Mouse (Mus musculus) brain, embryonic 14.5 days (tissue): ENCODE data around the gene Ndufa8. TPM values are rescaled to one million over a fixed set of nuclear protein-coding genes. Genes with fewer than 3 reads are reported as not detected.
A peak's percentile ranks its signal among the peaks of the same experiment; 100 is the strongest.

Source experiments
- DNase-seq: peaks from one replicate; pipeline ENCODE4 v3.0.0-alpha.2; 2011; ENCODE audit warnings: low read depth
- CTCF ChIP-seq: fragments of 200-500 bp; IDR thresholded peaks from 2 replicates; pipeline ENCODE4 v1.5.1; 2012; ENCODE audit warnings: inconsistent platforms, mild to moderate bottlenecking, moderate library complexity, borderline replicate concordance; ENCODE audit not compliant: insufficient read depth, insufficient read length; ENCODE audit errors: extremely low read depth
- POLR2A ChIP-seq: fragments of 200-500 bp; IDR thresholded peaks from 2 replicates; pipeline ENCODE4 v1.6.1; 2012; ENCODE audit warnings: mild to moderate bottlenecking, inconsistent platforms, borderline replicate concordance; ENCODE audit not compliant: poor library complexity, insufficient read depth, insufficient read length, severe bottlenecking; ENCODE audit errors: extremely low read depth
- polyA plus RNA-seq: library from polyadenylated mRNA; depleted of rRNA; stranded (reverse); fragments of >200 nt; gene quantifications from 2 replicates; pipeline ENCODE4 v1.2.3, GENCODE M21; 2012

The Ndufa8 gene
- polyA plus RNA-seq, 1 experiment: 135 TPM

DNA sequence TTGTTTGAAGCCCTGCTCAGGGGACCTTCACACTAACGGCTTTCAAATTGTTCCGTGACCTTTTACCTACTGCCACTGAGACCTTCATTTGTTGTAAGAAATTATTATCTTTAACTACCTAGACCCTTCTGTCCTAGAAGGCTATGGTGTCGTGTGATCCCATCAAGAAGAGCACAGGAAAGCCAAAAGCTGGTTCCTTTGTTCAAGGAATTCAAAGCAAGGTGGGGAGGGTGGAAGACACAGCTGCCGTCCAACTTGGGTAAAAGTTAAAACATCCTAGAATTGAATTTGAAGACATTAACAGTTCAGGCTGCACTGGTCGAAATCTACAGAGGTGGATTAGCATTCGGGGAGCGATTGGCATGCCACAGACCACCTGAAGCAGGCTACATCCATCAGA, 15.2 kb downstream of the Ndufa8 start:
- TF ChIP-seq POLR2A (no peak), CTCF (no peak)
- no peak for DNase-seq

GRCm38 (mm10) chr2:36032884-36033283, 16.3 kb downstream of the Ndufa8 start:
- TF ChIP-seq CTCF (no peak), POLR2A (no peak)
- DNase-seq: no peak

GRCm38 (mm10) chr2:36023291-36023690, 25.9 kb downstream of the Ndufa8 start:
- TF ChIP-seq CTCF: no peak
- no peak for TF ChIP-seq POLR2A
- no peak for DNase-seq

- peak; percentile 93 for DNase-seq
- peak; percentile 67 for TF ChIP-seq CTCF
- TF ChIP-seq POLR2A: no peak
Measured at GRCm38 (mm10) chr2:36021385-36022159, 27.6 kb downstream of the Ndufa8 start.

DNA sequence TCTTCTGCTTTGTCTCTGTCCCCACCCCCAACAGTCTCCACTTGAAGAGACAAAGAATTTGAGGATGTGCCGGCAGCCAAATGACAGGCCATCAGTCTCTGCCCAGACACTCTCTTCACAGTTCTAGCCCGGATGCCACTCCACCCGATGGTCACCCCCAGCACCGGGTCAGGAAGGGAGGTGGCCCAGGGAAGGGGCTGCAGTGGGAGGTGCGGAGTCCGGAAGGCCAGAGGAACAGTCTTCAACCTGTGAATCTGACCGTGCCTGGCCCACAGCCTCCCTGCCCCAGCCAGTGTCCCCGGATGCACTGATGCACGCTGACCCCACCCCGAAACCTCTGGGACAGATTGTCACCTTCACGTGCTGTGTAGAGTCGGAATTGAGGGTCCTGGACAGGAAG, 36.2 kb downstream of the Ndufa8 start:
- DNase-seq: no peak

DNA sequence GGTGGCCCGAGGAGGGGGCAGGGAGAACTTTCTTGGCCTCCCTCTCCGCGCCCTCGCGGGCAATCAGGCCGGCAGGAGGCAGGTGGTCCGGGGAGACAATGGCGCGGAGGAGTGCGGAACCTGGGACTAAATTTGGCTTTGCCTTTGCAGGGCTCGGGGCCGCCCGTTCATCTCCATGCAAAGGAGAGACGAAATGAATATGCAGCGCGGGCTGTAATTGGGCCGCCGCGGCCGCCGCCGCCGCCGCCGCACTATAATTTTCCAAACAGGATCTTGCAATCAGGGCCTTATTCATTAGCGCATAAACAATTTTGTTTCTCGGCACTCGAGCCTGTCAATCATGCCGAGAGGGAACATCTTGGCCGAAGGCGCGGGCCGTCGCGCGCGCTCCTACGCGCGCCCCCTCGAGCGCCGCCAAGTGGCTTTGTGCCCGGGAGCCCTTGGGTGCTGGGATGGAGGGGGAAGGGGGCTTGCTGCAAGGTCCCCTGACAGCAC, 37.8 kb downstream of the Ndufa8 start:
- DNase-seq: peak; percentile 85
- TF ChIP-seq POLR2A (no peak), CTCF (peak; percentile 42)

More for the DNA sequence above, 36.2 kb downstream of the Ndufa8 start:
- TF ChIP-seq CTCF (no peak), POLR2A (no peak)

DNA sequence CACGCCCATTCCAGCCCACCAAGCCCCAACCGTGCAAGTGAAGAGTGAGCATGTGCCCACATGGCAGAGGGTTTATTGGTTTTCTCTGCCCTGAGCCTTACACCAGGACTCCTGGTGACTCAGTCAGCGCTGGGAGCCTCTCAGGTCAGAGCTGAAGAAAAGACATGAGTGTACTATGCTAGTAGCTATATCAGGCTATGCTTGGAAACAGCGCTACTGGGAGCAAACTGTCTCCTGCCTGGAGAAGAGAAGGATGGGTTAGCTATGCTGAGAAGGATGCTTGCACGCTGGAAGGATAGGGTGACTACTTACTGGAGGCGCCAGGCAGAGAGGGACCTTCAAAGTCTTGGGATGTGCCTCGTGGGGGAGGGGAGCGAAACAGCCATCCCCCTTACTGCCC, 38.6 kb downstream of the Ndufa8 start:
- no peak for DNase-seq
- TF ChIP-seq POLR2A (no peak), CTCF (no peak)

DNA sequence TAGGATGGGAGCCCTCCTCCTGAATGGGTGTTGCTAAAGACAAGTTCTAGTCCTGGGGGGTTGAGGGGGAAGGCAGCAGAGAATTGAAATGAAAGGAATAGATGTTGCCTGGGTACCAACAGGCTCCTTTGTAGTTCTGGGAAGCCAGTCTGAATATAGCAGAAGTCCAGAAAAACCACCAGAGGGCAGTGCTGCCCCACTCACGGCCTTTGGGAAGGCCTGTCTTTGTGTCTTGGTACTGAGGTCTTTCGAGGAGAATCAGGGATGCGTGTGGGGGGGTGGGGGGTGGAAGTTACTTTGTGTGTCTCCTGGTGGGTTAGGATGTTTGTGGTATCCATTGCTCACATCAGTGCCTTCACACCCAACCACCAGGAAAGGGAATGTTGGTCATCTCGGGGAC, 39.8 kb downstream of the Ndufa8 start:
- DNase-seq: peak; percentile 95
- peak; percentile 90 for TF ChIP-seq CTCF
- no peak for TF ChIP-seq POLR2A

- TF ChIP-seq CTCF (peak; percentile 87), POLR2A (no peak)
- peak; percentile 60 for DNase-seq
Measured at GRCm38 (mm10) chr2:36008071-36008470, 41.1 kb downstream of the Ndufa8 start.

GRCm38 (mm10) chr2:36002188-36002587, 47.0 kb downstream of the Ndufa8 start:
- no peak for TF ChIP-seq POLR2A
- TF ChIP-seq CTCF: no peak
- peak; percentile 69 for DNase-seq

DNA sequence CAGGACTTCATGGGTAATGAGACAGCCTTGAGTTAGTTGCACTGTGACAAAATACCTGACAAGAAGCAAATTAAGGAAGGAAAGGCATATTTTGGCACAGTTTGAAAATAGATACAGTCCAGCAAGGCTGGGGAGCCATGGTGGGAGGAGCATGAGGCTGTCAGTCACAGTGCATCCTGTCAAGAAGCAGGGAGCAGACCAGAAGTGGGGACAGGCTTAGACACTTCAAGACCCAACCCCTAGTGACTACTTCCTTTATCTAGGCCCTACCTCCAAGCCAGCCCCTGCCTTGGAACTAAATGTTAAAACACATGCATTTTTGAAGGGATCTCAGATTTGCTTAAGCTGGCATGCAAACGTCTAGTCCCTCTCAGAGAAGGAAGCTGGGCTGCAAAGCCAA, 48.8 kb downstream of the Ndufa8 start:
- TF ChIP-seq CTCF: no peak
- no peak for TF ChIP-seq POLR2A
- no peak for DNase-seq

- DNase-seq: no peak
- TF ChIP-seq POLR2A (no peak), CTCF (no peak)
Measured at GRCm38 (mm10) chr2:35999212-35999611, 50.0 kb downstream of the Ndufa8 start.
